Mouse (Mus musculus) embryo, embryonic 11.5 days (tissue): ENCODE measurements at regions not wholly inside any gene's neighbourhood (a gene's known extent, or its start where the extent isn't known, plus 50 kb on each side); places are given as distances from the start of the nearest gene placed in this dataset.

Source experiments
- DNase-seq: peaks from one replicate; pipeline ENCODE4 v3.0.0-alpha.2; 2012; ENCODE audit warnings: low read depth, low spot score

DNA sequence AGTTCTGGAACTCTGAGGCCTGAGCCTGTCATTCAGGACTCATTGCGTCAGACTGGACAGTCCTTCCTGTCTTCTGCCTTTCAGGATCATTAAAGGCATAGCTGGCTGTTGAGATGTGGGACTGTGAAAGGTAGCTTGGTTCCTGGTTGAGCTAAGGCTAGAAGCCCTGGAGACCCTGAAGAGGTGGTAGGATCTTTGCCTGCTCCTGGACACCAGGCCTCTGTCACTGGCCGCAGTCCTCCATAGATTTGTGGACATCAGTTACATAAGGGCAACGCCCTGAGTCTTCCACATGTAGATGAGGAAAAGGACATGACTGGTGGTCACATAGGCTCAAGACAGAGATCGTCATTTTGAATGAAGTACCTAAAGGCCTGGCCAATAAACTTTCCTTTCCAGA is 127.9 kb downstream of the Opa1 start:
- DNase-seq: no peak

DNA sequence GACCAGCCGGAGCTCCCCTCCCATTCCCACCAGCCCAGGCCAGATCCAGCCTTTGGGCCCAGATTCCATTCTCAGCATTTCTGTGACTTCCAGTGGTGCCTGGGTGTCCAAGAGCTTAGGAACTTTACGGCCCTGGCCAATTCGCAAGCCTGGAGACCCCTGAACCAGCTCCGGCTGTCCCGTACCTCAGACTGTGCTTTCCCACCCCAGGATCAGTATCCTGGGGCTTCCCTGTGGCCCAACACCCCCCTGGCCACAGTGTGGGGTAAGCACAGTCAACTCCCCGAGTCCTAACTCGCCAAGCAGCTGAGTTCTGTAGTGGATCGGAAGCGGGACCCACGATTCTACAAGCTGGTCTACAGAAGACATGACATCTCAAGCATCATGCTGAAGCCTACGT is 128.5 kb downstream of the Opa1 start:
- DNase-seq: no peak

DNA sequence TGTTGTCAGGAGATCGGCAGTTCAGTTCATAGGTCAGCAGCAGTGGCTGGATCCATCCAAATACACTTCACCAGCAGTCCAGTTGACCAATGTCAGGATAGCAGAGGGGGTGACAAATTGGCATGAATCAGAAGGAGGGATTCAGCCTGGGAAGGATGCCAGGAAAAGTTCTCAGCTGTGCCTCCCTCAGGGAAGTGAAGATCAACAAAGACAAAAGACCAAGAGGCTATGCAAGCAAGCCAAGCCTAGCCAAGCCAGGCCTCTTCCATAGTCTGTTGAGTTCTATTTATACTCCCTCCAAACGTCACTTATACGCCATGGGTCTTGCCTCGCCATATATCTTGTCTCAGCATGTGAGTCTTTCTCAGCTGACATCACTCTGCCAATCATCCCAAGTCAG is 129.9 kb downstream of the Opa1 start:
- no peak for DNase-seq

DNA sequence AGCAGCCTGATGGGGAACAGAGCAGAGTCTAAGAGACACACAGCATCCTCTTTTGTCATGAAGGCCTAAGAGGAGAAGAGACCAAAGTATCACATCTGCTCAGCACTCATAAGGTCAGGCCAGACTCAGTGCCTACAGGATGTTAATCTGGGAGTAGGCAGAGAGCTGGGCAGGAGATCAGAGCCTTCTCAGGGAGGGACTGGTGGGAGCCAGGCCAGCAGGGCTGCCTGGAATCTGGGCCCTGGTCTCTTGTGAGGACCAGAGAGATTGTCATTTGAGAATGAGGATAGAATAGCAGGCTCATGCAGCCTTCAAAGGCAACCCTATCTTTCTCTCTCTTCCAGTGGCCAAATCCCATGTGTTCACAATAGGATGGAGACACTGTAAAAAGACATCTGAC is 132.3 kb downstream of the Opa1 start:
- DNase-seq: no peak

DNA sequence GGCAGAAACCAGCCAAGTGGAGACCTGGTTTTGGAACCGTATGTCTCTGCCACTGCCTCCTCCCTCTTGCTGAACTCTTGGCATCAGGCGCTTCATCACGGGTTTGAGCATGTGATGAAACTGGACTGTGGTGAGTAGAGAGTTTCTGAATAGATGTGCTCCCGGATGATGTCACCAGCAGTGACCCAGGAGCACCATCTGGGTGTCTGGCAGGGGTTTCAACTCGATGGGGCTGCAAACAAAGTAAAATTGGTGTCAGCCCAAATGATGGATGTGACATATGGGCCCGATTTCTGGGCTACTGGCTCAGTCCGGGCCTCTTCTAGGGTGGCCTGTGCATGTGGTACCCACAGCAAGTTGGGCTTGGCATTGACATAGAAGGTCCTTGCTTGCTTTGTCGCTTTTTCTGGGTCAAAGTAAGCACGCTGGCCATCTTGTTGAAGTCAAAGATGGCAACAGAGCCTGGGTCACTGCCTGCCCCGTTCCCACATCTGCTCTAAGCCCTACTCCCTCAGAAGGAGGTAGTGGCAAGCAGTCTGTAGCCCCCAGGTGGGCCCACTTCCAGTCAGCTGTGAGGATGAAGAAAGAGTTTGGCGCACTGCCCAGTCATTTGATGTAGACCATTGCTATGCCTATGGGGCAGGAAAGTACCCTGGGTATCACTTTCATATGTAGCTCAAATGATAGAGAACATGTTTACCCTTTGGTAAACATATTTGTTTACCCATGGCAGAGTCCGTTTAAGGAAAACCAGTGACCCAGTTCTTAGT is 133.0 kb downstream of the Opa1 start:
- no peak for DNase-seq

DNA sequence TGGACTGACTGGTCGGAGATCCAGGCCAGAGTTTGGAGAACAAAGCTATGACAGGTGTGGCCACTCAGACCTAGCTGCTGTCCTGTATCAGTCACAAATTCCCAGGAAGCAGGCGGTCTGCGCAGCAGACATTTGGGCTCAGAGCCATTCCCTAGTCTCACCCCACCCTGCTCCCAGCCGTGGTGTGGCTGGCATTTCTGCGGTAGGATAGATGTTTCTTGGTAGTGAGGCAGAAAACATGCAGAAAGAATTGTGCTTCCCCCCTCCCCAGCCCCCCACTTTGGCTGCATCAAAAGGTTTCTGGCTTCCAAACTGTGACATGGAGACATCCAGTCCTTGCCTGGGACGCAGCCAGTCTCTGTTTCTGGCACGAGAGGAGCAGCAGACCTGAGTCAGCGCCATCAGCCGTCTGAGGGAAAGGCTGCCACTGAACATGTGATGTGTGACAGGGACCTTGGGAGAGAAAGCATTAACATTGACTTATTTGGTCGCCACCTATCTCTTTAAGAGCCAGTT is 135.5 kb downstream of the Opa1 start:
- no peak for DNase-seq

DNA sequence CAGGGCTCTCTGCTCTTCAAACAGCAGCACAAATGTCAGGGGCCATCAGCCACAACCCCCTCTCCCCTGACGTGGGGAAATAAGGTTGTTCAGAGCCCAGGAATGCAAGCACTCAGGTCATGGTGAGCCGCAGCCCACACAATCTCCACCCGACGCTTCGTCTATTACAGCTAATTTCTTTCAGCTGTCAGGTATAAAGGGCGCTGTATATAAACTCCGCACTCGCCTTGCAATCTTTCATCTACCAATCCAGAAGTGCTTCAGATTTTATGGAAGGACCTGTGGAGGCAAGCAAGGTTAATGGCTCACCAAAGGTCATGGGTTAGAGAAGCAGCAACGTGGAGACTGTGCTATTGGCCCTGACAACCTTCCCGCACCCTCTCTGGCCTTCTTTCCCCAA is 139.8 kb downstream of the Opa1 start:
- no peak for DNase-seq

DNA sequence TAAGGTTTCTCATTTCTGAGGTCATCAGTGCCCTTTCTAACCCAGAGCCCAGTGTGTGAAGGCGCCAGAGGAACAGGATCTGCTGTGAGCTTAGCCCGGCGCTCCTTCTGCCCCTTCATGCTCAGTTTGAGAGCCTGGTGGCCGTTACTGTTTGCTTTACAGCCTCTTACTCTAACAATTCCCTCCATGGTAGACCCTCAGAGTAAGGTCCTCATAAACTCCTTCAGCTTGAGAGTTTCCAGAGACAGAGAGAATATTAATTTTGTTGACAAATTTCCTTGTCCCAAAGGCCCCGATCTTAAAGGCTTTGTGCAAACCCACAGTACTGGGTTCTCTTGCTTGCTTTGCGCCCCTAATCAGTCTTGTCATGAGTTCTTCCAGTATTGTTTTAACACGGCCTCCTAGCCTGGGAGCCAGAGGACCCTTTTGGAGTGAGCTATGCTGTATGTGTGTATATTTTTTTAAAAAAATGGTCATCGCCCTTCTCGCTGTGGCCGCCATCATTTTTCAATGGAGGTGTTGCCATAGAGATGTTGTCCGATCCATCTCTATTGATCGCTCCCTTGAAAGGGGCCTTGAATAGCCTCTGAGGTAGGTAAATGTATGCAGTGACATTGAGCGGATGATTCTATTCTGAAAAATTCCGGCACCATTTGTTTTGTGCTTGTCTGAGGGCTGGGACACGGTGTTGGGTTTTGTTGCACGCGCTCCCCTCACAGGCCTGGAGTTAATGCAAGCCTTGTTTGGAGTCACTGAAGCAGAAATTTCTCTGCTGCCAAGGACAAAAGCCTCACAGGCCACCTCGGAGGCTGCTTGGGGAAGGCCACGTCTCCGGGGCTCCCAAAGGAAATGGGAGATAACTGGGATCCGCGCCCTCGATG is 140.7 kb downstream of the Opa1 start:
- no peak for DNase-seq

DNA sequence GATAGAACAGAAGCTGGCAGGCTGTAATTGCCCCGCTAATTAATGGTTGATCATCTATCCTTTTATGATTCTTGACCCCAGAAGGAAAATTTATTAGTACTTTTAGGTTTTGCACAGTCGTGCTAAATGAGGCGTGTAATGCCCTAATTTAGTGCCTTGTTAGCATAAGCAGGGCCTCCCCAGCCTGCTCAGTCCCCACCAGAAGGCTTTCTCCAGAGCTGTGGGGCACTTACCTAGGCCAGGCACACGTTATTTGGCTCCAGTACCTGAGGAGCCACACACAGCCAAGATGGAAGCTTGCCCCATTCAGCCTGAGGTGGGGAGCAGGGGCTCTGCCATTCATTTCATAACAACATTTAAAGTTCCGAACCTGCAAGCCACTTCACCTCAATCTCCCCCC is 146.0 kb downstream of the Opa1 start:
- DNase-seq: no peak

DNA sequence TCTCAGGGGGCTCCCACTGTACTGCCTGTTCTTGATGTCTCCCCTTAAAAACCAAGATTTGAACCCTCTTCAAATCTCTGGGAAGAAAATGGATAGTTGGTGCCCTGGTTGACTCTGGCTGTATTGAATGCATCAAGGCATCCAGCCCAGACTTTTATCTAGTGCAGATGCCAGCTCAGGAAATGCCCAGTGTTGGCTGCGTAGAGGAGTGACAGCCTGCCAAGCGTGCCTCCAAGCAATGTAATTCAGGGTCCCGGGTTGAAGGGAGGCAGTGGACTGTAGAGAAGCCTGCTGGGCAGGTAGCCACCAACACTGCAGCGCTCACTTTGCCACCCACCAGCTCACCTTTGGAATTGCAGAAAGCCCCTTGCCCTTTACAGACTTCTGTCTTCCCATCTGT is 146.4 kb downstream of the Opa1 start:
- no peak for DNase-seq

DNA sequence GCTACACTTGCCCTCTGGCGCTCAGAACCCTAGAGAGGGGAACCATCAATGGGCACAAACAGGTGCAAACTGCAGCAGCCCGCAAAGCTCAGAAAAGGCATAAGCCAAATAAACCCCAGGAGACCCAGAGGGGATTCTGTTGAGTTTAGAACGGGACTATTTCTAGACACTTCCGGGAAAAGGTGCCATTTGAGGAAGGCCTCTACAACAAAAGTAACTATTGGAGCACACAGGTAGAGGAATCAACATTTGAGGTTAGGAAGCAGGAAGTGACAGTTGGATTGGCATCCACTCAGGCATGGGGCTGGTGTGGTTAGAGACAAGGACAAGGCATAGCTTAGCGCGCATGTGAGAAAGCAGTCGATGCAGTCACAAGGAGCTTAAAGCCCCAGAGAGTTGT is 148.3 kb downstream of the Opa1 start:
- DNase-seq: no peak

DNA sequence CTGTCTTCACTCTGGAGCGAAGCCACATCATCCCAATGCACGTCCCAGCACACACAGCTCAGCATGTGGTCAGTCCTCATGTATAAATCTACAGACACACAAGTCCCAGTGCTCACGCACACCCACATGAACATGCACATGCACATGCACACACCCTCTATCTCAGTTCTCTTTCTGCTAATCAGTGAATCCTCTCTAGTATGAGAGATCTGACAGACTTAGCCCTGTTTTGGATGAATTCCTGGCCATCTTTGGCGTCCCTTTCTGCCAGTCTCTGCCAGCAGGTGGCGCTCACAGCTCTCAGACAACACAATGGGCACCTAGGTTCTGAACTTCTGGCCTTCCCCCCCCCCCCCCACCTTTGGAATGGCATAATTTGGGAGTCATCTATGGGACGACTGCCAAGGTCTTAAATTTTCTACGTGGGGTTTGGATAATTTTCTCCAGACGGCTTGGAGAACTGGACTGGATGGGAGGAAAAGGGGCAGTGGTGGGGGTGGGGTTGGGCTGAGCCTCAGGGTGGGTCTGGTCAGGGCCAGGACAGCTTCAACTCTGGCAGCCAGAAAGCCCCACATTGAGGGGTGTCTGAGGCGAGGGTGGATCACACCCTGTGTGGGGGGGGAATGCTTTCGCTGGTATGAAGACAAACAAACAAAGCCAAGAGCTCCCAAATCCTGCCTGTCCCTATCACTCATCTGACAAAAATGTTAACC is 149.8 kb downstream of the Opa1 start:
- peak; percentile 71 for DNase-seq

DNA sequence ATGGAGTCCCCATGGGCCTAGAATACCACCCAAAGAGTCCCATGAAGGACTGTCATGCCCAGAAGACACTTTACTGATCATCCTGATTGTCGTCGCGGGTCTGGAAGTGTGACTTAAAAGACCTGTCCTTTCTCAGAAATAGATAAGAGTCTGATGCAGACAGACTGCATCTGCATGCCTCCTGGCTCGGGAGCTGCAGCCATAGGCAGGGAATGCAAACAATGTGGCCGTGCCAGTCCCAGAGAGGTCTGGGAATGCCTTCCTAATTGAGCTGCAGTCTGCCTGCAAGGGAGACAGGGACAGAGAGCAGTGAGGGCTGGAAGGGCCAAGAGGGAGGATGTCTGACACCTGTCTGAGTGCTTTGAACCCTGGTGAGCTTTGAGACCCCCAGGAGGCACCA is 150.9 kb downstream of the Opa1 start:
- DNase-seq: no peak

DNA sequence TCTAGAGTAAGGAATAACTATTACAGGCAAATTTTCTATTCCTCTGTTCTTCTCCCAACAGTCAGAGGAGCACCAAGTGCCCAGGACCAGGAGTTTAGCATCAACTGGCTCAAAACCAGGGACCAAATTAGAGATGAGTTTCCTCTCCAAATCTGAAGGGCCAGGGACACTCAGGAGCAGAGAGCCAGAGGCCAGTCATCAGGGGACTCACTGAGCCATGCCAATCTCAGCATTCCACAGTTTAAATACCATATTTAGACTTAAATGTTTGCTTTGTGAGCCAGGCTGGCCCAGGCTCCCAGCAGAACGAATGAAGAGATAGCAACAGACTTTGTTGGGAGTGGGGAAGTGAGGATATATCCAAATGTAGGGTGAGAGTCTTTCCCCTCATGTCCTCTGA is 153.8 kb downstream of the Opa1 start:
- DNase-seq: no peak

DNA sequence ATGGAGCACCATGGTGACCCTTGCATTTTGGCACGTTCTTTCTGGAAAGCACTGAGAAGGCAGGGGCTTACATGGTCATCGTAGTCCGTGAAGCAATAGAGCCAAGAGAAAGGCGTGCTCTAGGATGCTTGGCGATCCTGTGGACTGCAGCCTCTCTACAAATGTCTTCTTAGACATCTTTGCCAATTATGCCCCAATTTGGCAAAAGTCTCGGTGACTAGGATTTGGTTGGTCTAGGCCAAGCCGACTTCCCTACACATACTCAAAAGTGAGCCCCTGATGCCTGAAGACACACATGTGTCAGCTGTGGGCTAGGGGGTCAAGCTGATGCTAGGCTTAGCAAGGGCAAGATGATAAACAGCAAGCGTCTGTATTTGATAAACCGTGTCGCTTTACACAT is 154.7 kb downstream of the Opa1 start:
- no peak for DNase-seq

DNA sequence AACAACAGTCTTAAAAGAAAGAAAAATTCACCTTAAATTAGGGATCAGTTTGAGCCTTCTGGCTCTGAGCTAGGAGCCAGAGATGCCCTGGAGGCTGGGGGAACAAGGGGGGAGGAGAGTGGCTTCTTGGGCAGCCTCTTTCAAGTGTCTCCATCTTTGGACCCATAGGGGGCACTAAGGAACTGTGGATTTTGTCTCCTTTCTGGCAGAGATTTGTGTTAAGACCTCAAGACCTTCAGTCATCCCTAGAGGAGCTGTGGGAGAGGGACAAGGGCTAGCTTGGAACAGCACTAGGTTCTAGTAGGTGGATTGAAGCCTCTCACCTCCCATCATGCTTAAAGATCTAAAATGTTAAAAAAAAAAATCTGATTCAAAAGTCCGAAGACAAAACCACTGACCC is 155.2 kb downstream of the Opa1 start:
- peak; percentile 64 for DNase-seq

DNA sequence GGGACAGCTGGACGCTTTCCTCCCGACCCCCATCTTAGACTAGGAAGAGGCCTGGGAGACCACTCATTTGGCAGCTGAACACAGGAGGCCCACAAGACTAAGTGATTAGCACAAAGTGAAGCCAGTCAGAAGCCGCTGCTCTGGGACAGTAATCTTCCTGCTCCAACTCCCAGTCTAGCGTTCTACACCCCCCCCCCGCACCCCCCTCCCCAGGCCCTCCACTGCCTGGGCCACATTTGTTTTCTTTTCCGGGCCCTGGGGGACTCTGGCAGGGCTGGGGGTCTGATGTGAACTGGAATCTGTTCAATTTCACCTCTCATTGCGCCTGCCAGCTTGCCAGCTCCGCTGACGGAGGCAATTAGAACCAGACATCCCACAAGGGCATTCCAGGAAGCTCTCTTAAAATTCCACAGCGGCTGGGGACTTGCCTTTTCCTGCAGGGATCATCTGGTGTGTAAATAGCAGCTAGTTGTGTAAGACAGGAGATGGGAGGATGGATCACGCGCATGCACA is 155.7 kb downstream of the Opa1 start:
- peak; percentile 67 for DNase-seq

DNA sequence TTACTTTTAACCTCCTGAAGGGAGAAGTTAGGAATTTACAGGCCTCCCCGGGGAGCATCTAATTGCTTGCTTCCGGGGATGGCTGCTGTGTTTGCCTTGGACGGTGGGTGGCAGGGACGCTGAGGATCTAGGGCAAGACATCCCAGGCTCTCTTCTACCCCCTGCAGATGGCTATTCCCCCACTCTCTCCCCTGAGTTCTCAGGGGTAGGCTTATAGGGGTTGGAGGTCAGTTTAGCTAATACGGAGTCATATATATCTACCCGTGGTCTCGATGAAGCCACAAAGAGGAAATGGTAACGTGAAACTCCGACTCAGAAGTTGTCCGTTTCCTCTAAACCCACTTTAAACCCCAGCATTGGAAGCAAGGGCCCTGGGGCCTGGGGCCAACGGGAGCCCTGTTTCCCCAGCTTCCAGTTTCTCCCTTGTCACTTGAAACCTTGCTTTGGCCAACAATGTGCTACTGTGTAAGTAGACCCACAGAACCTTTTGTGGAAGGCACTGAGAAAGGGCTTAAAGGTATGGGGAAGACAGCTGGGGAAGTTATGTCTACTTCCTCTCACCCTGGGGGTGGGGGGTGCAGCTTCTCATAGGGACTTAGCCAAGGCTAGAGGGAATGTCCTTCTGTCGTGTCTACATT is 156.4 kb downstream of the Opa1 start:
- no peak for DNase-seq

DNA sequence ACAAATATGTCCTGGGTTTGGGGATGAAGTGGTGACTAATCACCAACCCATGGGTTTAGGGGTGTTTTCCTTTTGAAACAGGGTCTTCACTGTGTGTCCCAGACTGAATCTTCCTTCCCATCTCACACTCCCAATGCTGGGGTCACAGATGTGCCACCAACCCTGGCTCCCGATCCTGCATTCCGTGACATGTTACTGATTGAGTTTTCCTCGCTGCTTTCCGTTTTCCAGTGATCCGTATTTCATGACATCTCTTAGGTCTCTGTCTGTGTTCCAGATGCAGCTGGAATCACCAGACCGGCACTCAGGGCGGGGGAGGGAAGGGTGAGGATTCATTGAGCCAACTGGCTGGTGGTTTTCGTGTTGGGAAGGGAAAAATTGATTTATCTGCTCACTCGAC is 157.1 kb downstream of the Opa1 start:
- no peak for DNase-seq

DNA sequence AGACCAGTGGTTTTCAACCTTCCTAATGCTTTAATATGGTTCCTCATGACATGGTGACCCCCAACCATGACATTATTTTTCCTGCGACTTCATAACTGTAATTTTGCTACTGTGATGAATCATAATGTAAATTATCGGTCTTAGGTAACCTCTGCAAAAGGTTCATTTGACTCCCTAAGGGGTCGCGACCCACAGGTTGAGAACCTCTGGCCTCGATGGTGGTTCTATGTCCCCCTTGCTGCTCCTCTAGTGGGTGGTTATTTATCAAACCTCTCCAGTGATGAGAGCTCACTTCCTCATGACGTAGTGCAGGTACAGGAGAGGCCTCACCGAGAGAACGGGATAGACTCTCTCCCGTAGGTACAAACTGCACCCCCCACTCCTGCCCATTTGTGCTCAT is 158.9 kb downstream of the Opa1 start:
- no peak for DNase-seq

DNA sequence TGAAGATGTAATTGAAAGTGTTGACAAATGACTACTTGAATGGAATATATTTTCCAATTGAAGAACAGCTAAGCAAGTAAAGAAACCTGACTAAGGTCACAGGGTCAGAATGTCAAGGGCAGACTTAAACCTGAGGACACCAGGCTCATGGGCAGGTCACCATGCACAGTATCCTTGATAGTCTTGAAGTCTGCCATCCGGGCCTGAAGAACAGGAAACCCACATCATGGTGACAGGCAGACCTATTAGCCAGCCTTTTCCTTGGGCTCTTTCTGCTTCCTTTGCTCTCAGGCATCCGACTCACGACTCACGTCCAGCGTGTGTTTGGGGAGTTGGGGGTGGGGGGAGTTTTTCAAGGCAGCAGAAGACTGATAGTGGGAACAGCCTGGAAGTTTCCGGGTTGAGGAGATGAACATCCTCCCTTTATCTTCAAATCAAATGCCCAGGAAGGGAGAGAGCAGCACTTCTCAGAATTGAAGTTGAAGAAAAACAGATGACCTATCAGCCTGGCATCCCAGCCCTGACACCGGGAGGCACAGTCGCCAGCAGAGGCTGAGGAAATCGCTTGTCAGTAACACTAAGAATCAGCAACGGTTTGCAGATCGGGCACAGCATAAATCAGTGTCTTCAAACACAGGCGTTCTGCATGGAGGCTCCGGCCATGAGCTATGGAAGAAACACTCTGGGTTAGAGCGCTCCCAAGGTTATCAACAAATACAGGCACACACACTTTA is 163.5 kb downstream of the Opa1 start:
- no peak for DNase-seq
